Mouse (Mus musculus): Measurements from ENCODE around the gene Nell1. TPM values are rescaled to one million over a fixed set of nuclear protein-coding genes. Genes with fewer than 3 reads are reported as not detected.

Nell1 gene
- polyA plus RNA-seq, 1 experiment from 2014 or later = 0.72 TPM

DNA sequence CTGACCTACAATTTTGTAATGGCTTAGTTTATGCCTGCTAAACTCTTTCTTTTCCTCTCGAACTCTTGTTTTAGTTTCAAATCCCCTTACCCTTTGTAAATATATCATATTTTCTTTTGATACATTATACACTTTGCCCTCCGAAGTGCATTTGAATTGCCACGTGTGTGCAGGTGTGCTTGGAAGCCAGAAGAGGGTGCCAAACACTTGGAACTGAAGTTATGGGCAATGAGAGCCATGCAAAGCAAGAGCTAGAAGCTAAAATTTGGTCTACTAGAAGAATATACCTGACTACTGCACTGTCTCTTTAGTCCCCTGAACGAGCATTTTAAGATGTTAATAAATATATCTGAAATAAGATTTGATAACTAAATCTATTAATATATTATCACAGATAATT lies 756.3 kb downstream of the Nell1 start:
- Histone ChIP-seq H3K9ac (no peak overlapping the region), H3K27me3 (replicated peaks) (no peaks in the 10 kb centered on the region), H3K27ac (replicated peaks) (no peak overlapping the region), H3K4me1 (no peaks in the 10 kb centered on the region), H3K36me3 (no peaks in the 10 kb centered on the region), H3K9me3 (no peaks in the 10 kb centered on the region), H3K4me3 (no peak overlapping the region), H3K4me2 (no peak overlapping the region)
- WGBS = 44% methylated on average over 4 of the region's 4 CpGs
- ATAC-seq (ENCODE audit: extremely low read depth, insufficient number of reproducible peaks, low FRiP score, low TSS enrichment) = no peak

DNA sequence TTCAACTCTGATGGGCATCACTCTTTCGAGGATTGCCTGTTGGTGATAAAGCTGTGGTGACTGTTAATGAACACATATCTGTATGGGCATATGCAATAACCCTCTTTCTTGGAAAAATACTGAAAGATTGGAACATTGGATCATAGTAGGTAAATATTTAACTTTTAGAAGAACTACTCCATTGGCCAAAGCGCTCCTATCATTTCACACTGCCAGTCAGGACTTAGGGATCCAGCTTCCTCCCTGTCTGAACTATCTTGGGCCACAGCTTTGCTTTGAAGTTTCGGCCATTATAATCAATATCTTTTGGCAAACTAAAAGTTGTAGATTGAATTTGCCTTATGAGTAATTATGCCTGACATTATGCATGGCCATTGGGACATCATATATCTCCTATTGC lies 780.9 kb downstream of the Nell1 start:
- Histone ChIP-seq H3K4me2 (no peak overlapping the region), H3K4me3 (no peak overlapping the region), H3K4me1 (no peaks in the 10 kb centered on the region), H3K36me3 (no peaks in the 10 kb centered on the region), H3K27me3 (replicated peaks) (no peaks in the 10 kb centered on the region), H3K9ac (no peak overlapping the region), H3K9me3 (no peaks in the 10 kb centered on the region), H3K27ac (replicated peaks) (no peak overlapping the region)
- WGBS = 71% methylated on average over 3 of the region's 3 CpGs
- ATAC-seq (ENCODE audit: extremely low read depth, insufficient number of reproducible peaks, low FRiP score, low TSS enrichment) = no peak

- WGBS = 83% methylated on average over 5 of the region's 5 CpGs
- ATAC-seq (ENCODE audit: extremely low read depth, insufficient number of reproducible peaks, low FRiP score, low TSS enrichment) = no peak
- Histone ChIP-seq H3K4me2 (no peak overlapping the region), H3K9me3 (no peaks in the 10 kb centered on the region), H3K27ac (replicated peaks) (no peak overlapping the region), H3K27me3 (replicated peaks) (no peaks in the 10 kb centered on the region), H3K4me1 (no peaks in the 10 kb centered on the region), H3K36me3 (no peaks in the 10 kb centered on the region), H3K9ac (no peak overlapping the region), H3K4me3 (no peak overlapping the region)
These were observed 781.7 kb downstream of the Nell1 start for GRCm38 (mm10) chr7:50756409-50756808.

- H3K4me1 ChIP-seq = no peaks in the 10 kb centered on the region
- no peak overlapping the region for H3K9ac ChIP-seq
- H3K4me2 ChIP-seq = no peak overlapping the region
- H3K27me3 ChIP-seq (replicated peaks) = no peaks in the 10 kb centered on the region
- no peak overlapping the region for H3K4me3 ChIP-seq
- no peaks in the 10 kb centered on the region for H3K36me3 ChIP-seq
- ATAC-seq (ENCODE audit: extremely low read depth, insufficient number of reproducible peaks, low FRiP score, low TSS enrichment) = no peak
- no peak overlapping the region for H3K27ac ChIP-seq (replicated peaks)
- H3K9me3 ChIP-seq = no peaks in the 10 kb centered on the region
These were observed 798.9 kb downstream of the Nell1 start for GRCm38 (mm10) chr7:50773516-50773915.

- Histone ChIP-seq H3K4me3 (no peak overlapping the region), H3K4me1 (no peaks in the 10 kb centered on the region), H3K4me2 (no peak overlapping the region), H3K27me3 (replicated peaks) (no peaks in the 10 kb centered on the region), H3K9ac (no peak overlapping the region), H3K27ac (replicated peaks) (no peak overlapping the region), H3K36me3 (no peaks in the 10 kb centered on the region), H3K9me3 (no peaks in the 10 kb centered on the region)
- WGBS = 82% methylated on average over 1 of the region's 1 CpGs
- ATAC-seq (ENCODE audit: extremely low read depth, insufficient number of reproducible peaks, low FRiP score, low TSS enrichment) = no peak
These were observed 806.4 kb downstream of the Nell1 start for GRCm38 (mm10) chr7:50781105-50781504.

DNA sequence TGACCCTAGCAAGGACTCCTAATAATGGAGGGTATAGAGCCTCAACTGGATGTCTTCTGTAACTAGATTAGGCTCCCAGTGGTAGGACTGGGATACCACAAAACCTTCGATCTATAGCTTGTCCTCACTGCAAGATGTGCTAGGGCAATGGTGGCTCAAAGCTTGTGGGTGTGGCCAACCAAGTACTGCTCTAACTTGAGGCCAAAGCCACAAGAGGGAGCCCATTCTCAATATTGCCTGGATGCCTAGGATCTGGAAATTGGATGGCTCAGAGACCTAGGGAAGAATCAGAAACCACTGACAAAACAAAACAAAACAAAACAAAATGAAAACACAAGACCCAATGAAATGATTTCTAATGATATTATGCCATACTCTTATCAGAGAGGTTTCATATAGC lies 809.0 kb downstream of the Nell1 start:
- Histone ChIP-seq H3K4me1 (no peaks in the 10 kb centered on the region), H3K4me3 (no peak overlapping the region), H3K9ac (no peak overlapping the region), H3K9me3 (no peaks in the 10 kb centered on the region), H3K36me3 (no peaks in the 10 kb centered on the region), H3K27ac (replicated peaks) (no peak overlapping the region), H3K27me3 (replicated peaks) (no peaks in the 10 kb centered on the region), H3K4me2 (no peak overlapping the region)
- 58% methylated on average over 1 of the region's 1 CpGs for WGBS
- ATAC-seq (ENCODE audit: extremely low read depth, insufficient number of reproducible peaks, low FRiP score, low TSS enrichment) = no peak

- no peak for ATAC-seq (ENCODE audit: extremely low read depth, insufficient number of reproducible peaks, low FRiP score, low TSS enrichment)
- WGBS = 36% methylated on average over 7 of the region's 7 CpGs
- no peak overlapping the region for H3K4me3 ChIP-seq
- no peak overlapping the region for H3K27ac ChIP-seq (replicated peaks)
- H3K9me3 ChIP-seq = no peaks in the 10 kb centered on the region
- no peaks in the 10 kb centered on the region for H3K27me3 ChIP-seq (replicated peaks)
- H3K4me1 ChIP-seq = no peaks in the 10 kb centered on the region
- H3K4me2 ChIP-seq = no peak overlapping the region
- H3K36me3 ChIP-seq = no peaks in the 10 kb centered on the region
- no peak overlapping the region for H3K9ac ChIP-seq
These were observed 851.5 kb downstream of the Nell1 start for GRCm38 (mm10) chr7:50826180-50826579.

GRCm38 (mm10) chr7:50832799-50833198 lies 858.1 kb downstream of the Nell1 start:
- Histone ChIP-seq H3K9me3 (0 out of 2 replicates have a peak, but pooled peaks cover 4% of the 10 kb centered on the region), H3K27ac (replicated peaks) (no peak overlapping the region), H3K36me3 (no peaks in the 10 kb centered on the region), H3K4me2 (no peak overlapping the region), H3K4me1 (no peaks in the 10 kb centered on the region), H3K4me3 (no peak overlapping the region), H3K9ac (no peak overlapping the region), H3K27me3 (replicated peaks) (no peaks in the 10 kb centered on the region)
- 44% methylated on average over 3 of the region's 3 CpGs for WGBS
- no peak for ATAC-seq (ENCODE audit: extremely low read depth, insufficient number of reproducible peaks, low FRiP score, low TSS enrichment)

GRCm38 (mm10) chr7:50842646-50843045 lies 868.0 kb downstream of the Nell1 start:
- Histone ChIP-seq H3K27ac (replicated peaks) (no peak overlapping the region), H3K4me2 (no peak overlapping the region), H3K9me3 (no peaks in the 10 kb centered on the region), H3K27me3 (replicated peaks) (no peaks in the 10 kb centered on the region), H3K9ac (no peak overlapping the region), H3K36me3 (no peaks in the 10 kb centered on the region), H3K4me1 (no peaks in the 10 kb centered on the region), H3K4me3 (no peak overlapping the region)
- no peak for ATAC-seq (ENCODE audit: extremely low read depth, insufficient number of reproducible peaks, low FRiP score, low TSS enrichment)

DNA sequence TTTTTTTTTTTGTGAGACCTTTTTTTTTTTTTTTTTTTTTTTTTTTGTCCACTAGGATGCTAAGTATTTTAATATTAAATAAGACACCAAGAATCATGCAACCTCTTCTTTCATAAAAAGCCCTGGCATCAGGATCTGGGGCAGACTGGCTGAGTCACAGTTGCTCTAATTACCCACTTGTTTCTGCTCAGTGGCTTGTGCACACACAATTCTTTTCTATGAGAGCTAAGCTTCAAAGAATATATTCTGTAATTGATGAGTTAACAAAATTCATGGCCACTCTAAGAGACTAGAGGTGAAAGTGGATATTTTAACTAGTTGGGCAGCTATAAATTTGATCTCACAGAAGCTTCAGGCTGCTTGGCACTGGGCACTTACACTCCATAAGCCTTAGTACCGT lies 873.3 kb downstream of the Nell1 start:
- no peak overlapping the region for H3K4me2 ChIP-seq
- 79% methylated on average over 1 of the region's 1 CpGs for whole genome bisulfite sequencing
- H3K27me3 ChIP-seq (replicated peaks) = no peaks in the 10 kb centered on the region
- H3K36me3 ChIP-seq = no peaks in the 10 kb centered on the region
- no peak overlapping the region for H3K27ac ChIP-seq (replicated peaks)
- no peak overlapping the region for H3K9ac ChIP-seq
- ATAC-seq (ENCODE audit: extremely low read depth, insufficient number of reproducible peaks, low FRiP score, low TSS enrichment) = no peak
- no peaks in the 10 kb centered on the region for H3K4me1 ChIP-seq
- no peak overlapping the region for H3K4me3 ChIP-seq
- H3K9me3 ChIP-seq = no peaks in the 10 kb centered on the region

GRCm38 (mm10) chr7:50850271-50850670 lies 875.6 kb downstream of the Nell1 start:
- Histone ChIP-seq H3K4me2 (no peak overlapping the region), H3K36me3 (no peaks in the 10 kb centered on the region), H3K27ac (replicated peaks) (no peak overlapping the region), H3K9ac (no peak overlapping the region), H3K27me3 (replicated peaks) (no peaks in the 10 kb centered on the region), H3K9me3 (no peaks in the 10 kb centered on the region), H3K4me1 (no peaks in the 10 kb centered on the region), H3K4me3 (no peak overlapping the region)
- ATAC-seq (ENCODE audit: extremely low read depth, insufficient number of reproducible peaks, low FRiP score, low TSS enrichment) = no peak
- 60% methylated on average over 1 of the region's 1 CpGs for WGBS

- 36% methylated on average over 1 of the region's 1 CpGs for WGBS
- Histone ChIP-seq H3K4me1 (no peaks in the 10 kb centered on the region), H3K9me3 (no peaks in the 10 kb centered on the region), H3K9ac (no peak overlapping the region), H3K4me2 (no peak overlapping the region), H3K27ac (replicated peaks) (no peak overlapping the region), H3K36me3 (no peaks in the 10 kb centered on the region), H3K27me3 (replicated peaks) (no peaks in the 10 kb centered on the region), H3K4me3 (no peak overlapping the region)
- ATAC-seq (ENCODE audit: extremely low read depth, insufficient number of reproducible peaks, low FRiP score, low TSS enrichment) = no peak
These were observed 895.5 kb downstream of the Nell1 start for GRCm38 (mm10) chr7:50870181-50870580.

DNA sequence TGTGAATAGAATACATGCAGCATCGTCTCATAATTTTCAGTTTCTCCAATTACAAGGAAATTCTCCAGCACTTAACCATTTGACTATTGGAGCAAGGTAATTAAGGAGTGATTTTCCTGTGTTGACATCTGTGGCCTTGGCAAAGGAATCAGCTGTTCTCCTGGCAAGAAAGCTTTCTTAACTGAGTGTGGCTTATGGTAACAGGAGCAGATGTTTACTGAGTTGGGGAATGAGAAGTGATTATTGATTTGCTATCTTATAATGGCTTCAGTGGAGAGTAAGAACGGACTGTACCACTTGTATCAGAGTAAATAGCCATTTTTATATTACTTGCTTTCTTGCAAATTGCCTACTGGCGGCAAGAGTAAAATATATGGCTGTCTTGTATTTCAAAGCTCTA lies 913.0 kb downstream of the Nell1 start:
- H3K27ac ChIP-seq (replicated peaks) = no peak overlapping the region
- no peaks in the 10 kb centered on the region for H3K4me1 ChIP-seq
- WGBS = 64% methylated on average over 3 of the region's 3 CpGs
- no peak overlapping the region for H3K9ac ChIP-seq
- no peaks in the 10 kb centered on the region for H3K27me3 ChIP-seq (replicated peaks)
- no peaks in the 10 kb centered on the region for H3K36me3 ChIP-seq
- H3K4me2 ChIP-seq = no peak overlapping the region
- H3K9me3 ChIP-seq = no peaks in the 10 kb centered on the region
- ATAC-seq (ENCODE audit: extremely low read depth, insufficient number of reproducible peaks, low FRiP score, low TSS enrichment) = no peak
- H3K4me3 ChIP-seq = no peak overlapping the region

Measured in heart, embryonic 13.5 days (tissue).